Mouse (Mus musculus): ENCODE results near the gene Rtl6. TPM values are rescaled to one million over a fixed set of nuclear protein-coding genes. Genes with fewer than 3 reads are reported as not detected.

Gene Rtl6
- polyA plus RNA-seq, 1 experiment from 2014 or later: 9.8 TPM

DNA sequence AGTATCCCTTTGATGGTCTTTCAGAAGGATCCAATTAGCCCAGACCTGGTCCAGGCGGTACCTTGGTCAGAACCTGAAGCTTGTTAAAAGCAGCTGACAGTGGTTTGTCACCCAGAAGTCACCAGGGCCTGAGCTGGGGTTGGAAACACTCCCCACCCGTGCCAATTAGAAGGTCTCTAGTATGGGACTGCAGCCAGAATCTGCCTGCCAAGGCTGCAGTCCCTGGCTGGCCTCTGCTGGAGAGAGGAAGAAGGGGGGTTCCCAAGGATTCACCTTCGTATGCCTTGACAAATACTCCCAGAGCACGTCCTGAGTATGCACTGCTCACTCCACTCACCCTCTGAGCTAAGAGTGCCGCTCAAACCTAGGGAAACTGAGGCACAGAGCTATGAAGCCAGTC lies 34.6 kb upstream of the Rtl6 start:
- no peaks in the 10 kb centered on the region for H3K9me3 ChIP-seq (replicated peaks; ENCODE audit: control insufficient read depth, low read length)
- H3K4me3 ChIP-seq (replicated peaks; ENCODE audit: low read length): no peak overlapping the region
- H3K27me3 ChIP-seq (ENCODE audit: control insufficient read depth, insufficient read depth, low read length): no peaks in the 10 kb centered on the region
- H3K9ac ChIP-seq (ENCODE audit: low read length): no peak overlapping the region
- H3K27ac ChIP-seq (ENCODE audit: low read length): no peak overlapping the region
- peaks cover 4% of the 10 kb centered on the region; the same call in 1 of the 2 replicates for H3K4me1 ChIP-seq (ENCODE audit: control insufficient read depth, insufficient read depth, low read length)
- 72% methylated on average over 5 of the region's 5 CpGs for WGBS
- no peak overlapping the region for H3K4me2 ChIP-seq (ENCODE audit: low read depth, low read length)
- no peaks in the 10 kb centered on the region for H3K36me3 ChIP-seq (ENCODE audit: control insufficient read depth, insufficient read depth, low read length)
- no peak for ATAC-seq (ENCODE audit: insufficient read depth, low FRiP score)

DNA sequence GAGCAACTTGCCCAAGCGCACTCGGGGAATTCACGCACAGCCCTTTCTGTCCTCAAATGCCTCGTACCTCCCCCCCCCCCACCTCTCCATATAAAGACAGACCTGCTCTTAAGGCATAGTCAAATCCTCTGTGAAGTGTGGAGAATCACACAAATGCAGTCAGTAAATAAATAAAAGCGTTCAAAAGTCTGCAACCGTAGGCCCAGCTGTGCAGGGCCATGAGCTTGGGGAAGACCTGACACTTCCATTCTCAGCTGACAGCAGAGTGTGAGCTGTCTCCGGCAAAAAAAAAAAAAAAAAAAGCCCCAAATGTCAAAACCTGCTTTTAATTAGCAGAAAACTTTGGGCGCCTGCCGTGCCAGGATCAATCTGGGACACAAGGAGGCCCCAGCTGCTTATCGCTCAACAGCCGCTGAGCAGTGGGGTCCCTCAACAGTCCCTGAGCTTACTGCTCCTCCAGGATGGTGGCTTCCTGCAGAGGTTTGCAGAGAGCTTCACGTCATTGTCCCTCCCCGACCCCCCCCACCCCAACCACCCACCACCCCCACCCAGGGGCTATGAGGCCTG lies 34.0 kb upstream of the Rtl6 start:
- H3K9ac ChIP-seq (ENCODE audit: low read length): no peak overlapping the region
- no peaks in the 10 kb centered on the region for H3K9me3 ChIP-seq (replicated peaks; ENCODE audit: control insufficient read depth, low read length)
- no peak overlapping the region for H3K4me3 ChIP-seq (replicated peaks; ENCODE audit: low read length)
- no peaks in the 10 kb centered on the region for H3K27me3 ChIP-seq (ENCODE audit: control insufficient read depth, insufficient read depth, low read length)
- no peak overlapping the region for H3K27ac ChIP-seq (ENCODE audit: low read length)
- no peak overlapping the region for H3K4me2 ChIP-seq (ENCODE audit: low read depth, low read length)
- peaks cover 4% of the 10 kb centered on the region; the same call in 1 of the 2 replicates for H3K4me1 ChIP-seq (ENCODE audit: control insufficient read depth, insufficient read depth, low read length)
- no peak for ATAC-seq (ENCODE audit: insufficient read depth, low FRiP score)
- WGBS: 46% methylated on average over 13 of the region's 13 CpGs
- H3K36me3 ChIP-seq (ENCODE audit: control insufficient read depth, insufficient read depth, low read length): no peaks in the 10 kb centered on the region

- no peak overlapping the region for H3K27ac ChIP-seq (ENCODE audit: low read length)
- ATAC-seq (ENCODE audit: insufficient read depth, low FRiP score): no peak
- no peaks in the 10 kb centered on the region for H3K36me3 ChIP-seq (ENCODE audit: control insufficient read depth, insufficient read depth, low read length)
These were observed 30.8 kb upstream of the Rtl6 start for GRCm38 (mm10) chr15:84588371-84588821.

DNA sequence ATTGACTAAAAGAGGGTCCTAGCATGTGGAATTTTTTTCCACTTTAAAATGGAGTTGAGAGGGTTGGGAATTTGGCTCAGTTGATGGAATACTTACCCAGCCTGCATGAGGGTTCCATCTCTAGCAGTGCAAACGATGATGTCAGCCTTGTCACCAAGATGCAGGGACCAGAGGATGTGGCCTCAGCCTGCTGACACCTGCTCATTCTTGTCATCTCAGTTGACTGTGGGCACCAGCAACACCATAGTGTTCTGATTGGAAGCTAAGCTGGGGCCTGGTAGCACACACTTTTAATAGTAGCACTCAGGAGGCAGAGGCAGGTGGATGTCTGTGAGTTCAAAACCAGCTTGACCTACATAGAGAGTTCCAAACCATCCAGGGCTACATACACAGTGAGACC lies 21.0 kb upstream of the Rtl6 start:
- ATAC-seq (ENCODE audit: insufficient read depth, low FRiP score): no peak
- Histone ChIP-seq H3K36me3 (ENCODE audit: control insufficient read depth, insufficient read depth, low read length) (no peaks in the 10 kb centered on the region), H3K4me2 (ENCODE audit: low read depth, low read length) (no peak overlapping the region), H3K27me3 (ENCODE audit: control insufficient read depth, insufficient read depth, low read length) (no peaks in the 10 kb centered on the region), H3K9ac (ENCODE audit: low read length) (no peak overlapping the region), H3K9me3 (replicated peaks; ENCODE audit: control insufficient read depth, low read length) (no peaks in the 10 kb centered on the region), H3K4me1 (ENCODE audit: control insufficient read depth, insufficient read depth, low read length) (no peaks in the 10 kb centered on the region), H3K27ac (ENCODE audit: low read length) (no peak overlapping the region), H3K4me3 (replicated peaks; ENCODE audit: low read length) (no peak overlapping the region)
- WGBS: 64% methylated on average over 1 of the region's 1 CpGs

More at GRCm38 (mm10) chr15:84588371-84588821, 30.8 kb upstream of the Rtl6 start:
- WGBS: 48% methylated on average over 4 of the region's 4 CpGs
- Histone ChIP-seq H3K4me3 (replicated peaks; ENCODE audit: low read length) (no peak overlapping the region), H3K4me1 (ENCODE audit: control insufficient read depth, insufficient read depth, low read length) (peaks cover 4% of the 10 kb centered on the region; the same call in 1 of the 2 replicates), H3K4me2 (ENCODE audit: low read depth, low read length) (no peak overlapping the region), H3K9me3 (replicated peaks; ENCODE audit: control insufficient read depth, low read length) (no peaks in the 10 kb centered on the region), H3K27me3 (ENCODE audit: control insufficient read depth, insufficient read depth, low read length) (no peaks in the 10 kb centered on the region), H3K9ac (ENCODE audit: low read length) (no peak overlapping the region)

- 40% methylated on average over 4 of the region's 4 CpGs for WGBS
- Histone ChIP-seq H3K4me2 (ENCODE audit: low read depth, low read length) (no peak overlapping the region), H3K27me3 (ENCODE audit: control insufficient read depth, insufficient read depth, low read length) (no peaks in the 10 kb centered on the region), H3K9me3 (replicated peaks; ENCODE audit: control insufficient read depth, low read length) (no peaks in the 10 kb centered on the region), H3K4me1 (ENCODE audit: control insufficient read depth, insufficient read depth, low read length) (no peaks in the 10 kb centered on the region), H3K36me3 (ENCODE audit: control insufficient read depth, insufficient read depth, low read length) (no peaks in the 10 kb centered on the region), H3K27ac (ENCODE audit: low read length) (no peak overlapping the region), H3K9ac (ENCODE audit: low read length) (no peak overlapping the region), H3K4me3 (replicated peaks; ENCODE audit: low read length) (no peak overlapping the region)
- no peak for ATAC-seq (ENCODE audit: insufficient read depth, low FRiP score)
These were observed 19.4 kb upstream of the Rtl6 start for GRCm38 (mm10) chr15:84577019-84577418.

DNA sequence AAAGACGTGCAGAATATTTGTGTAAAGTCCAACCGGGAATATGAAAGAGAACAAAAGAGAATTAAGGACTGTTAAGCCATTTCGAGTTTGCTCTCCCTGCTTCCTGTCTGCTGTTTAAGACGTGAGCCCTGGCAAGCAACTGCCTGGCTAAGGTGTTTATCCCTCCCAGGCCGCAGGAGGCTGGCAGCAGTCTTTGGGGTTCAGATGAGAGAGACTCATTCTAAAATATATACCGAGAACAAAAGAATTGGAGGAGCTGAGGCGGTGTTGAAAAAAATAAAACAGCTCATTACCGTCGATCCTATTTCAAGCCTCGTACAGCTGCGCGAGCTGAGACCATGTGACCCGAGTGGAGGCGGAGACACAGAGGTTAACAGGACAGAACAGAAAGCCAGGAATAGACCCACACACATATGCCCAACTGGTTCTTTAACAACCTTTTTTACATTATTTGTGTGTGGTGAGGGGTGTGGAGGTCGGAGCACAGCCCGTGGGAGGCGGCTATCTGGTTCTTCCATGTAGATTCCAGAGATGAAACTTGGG lies 9.0 kb upstream of the Rtl6 start:
- no peak overlapping the region for H3K4me2 ChIP-seq (ENCODE audit: low read depth, low read length)
- no peak overlapping the region for H3K4me3 ChIP-seq (replicated peaks; ENCODE audit: low read length)
- H3K36me3 ChIP-seq (ENCODE audit: control insufficient read depth, insufficient read depth, low read length): no peaks in the 10 kb centered on the region
- peaks cover 6% of the 10 kb centered on the region; the same call in 1 of the 2 replicates for H3K9me3 ChIP-seq (replicated peaks; ENCODE audit: control insufficient read depth, low read length)
- 53% methylated on average over 17 of the region's 17 CpGs for WGBS
- H3K27me3 ChIP-seq (ENCODE audit: control insufficient read depth, insufficient read depth, low read length): no peaks in the 10 kb centered on the region
- no peaks in the 10 kb centered on the region for H3K4me1 ChIP-seq (ENCODE audit: control insufficient read depth, insufficient read depth, low read length)
- no peak overlapping the region for H3K27ac ChIP-seq (ENCODE audit: low read length)
- ATAC-seq (ENCODE audit: insufficient read depth, low FRiP score): no peak
- no peak overlapping the region for H3K9ac ChIP-seq (ENCODE audit: low read length)

- H3K9ac ChIP-seq (ENCODE audit: low read length): no peak overlapping the region
- 0 out of 2 replicates have a peak, but pooled peaks cover 5% of the 10 kb centered on the region for H3K36me3 ChIP-seq (ENCODE audit: control insufficient read depth, insufficient read depth, low read length)
- no peak overlapping the region for H3K4me3 ChIP-seq (replicated peaks; ENCODE audit: low read length)
- H3K4me1 ChIP-seq (ENCODE audit: control insufficient read depth, insufficient read depth, low read length): no peaks in the 10 kb centered on the region
- 71% methylated on average over 2 of the region's 2 CpGs for WGBS
- H3K27ac ChIP-seq (ENCODE audit: low read length): no peak overlapping the region
- no peaks in the 10 kb centered on the region for H3K27me3 ChIP-seq (ENCODE audit: control insufficient read depth, insufficient read depth, low read length)
- H3K9me3 ChIP-seq (replicated peaks; ENCODE audit: control insufficient read depth, low read length): peaks cover 9% of the 10 kb centered on the region; the same call in 1 of the 2 replicates
- H3K4me2 ChIP-seq (ENCODE audit: low read depth, low read length): no peak overlapping the region
- ATAC-seq (ENCODE audit: insufficient read depth, low FRiP score): no peak
These were observed 3.9 kb upstream of the Rtl6 start for GRCm38 (mm10) chr15:84561501-84561900.

DNA sequence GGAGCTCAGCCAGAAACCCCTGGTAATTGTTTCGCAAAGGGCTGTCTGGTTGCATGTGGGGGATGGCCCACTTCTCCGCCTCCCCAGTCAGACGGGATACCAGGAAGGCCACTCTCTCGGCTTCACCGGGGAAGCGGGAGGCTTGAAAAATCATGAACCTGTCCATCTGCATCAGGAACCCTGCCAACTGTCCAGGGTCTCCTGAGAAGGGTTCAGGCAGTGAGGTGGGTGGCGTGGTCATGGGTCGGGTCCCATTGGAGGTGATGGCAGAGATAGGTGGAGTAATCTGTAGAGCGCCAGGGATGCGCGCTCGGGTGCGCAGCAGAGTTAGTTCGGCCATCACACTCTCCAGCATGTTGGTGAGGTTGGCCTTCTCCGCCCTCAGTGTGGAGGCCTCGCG lies 949 bp downstream of the Rtl6 start:
- H3K36me3 ChIP-seq (ENCODE audit: control insufficient read depth, insufficient read depth, low read length): 0 out of 2 replicates have a peak, but pooled peaks cover 7% of the 10 kb centered on the region
- no peak overlapping the region for H3K4me3 ChIP-seq (replicated peaks; ENCODE audit: low read length)
- no peaks in the 10 kb centered on the region for H3K27me3 ChIP-seq (ENCODE audit: control insufficient read depth, insufficient read depth, low read length)
- peak overlapping the region; percentile 84; the same call in 1 of the 2 replicates for H3K4me2 ChIP-seq (ENCODE audit: low read depth, low read length)
- no peaks in the 10 kb centered on the region for H3K4me1 ChIP-seq (ENCODE audit: control insufficient read depth, insufficient read depth, low read length)
- no peak overlapping the region for H3K27ac ChIP-seq (ENCODE audit: low read length)
- WGBS: 96% methylated on average over 17 of the region's 17 CpGs
- H3K9ac ChIP-seq (ENCODE audit: low read length): no peak overlapping the region
- H3K9me3 ChIP-seq (replicated peaks; ENCODE audit: control insufficient read depth, low read length): 0 out of 2 replicates have a peak, but pooled peaks cover 8% of the 10 kb centered on the region
- no peak for ATAC-seq (ENCODE audit: insufficient read depth, low FRiP score)

GRCm38 (mm10) chr15:84551065-84551464 lies 6.6 kb downstream of the Rtl6 start:
- Histone ChIP-seq H3K4me1 (ENCODE audit: control insufficient read depth, insufficient read depth, low read length) (no peaks in the 10 kb centered on the region), H3K4me2 (ENCODE audit: low read depth, low read length) (no peak overlapping the region), H3K9me3 (replicated peaks; ENCODE audit: control insufficient read depth, low read length) (0 out of 2 replicates have a peak, but pooled peaks cover under 1% of the 10 kb centered on the region), H3K9ac (ENCODE audit: low read length) (no peak overlapping the region), H3K4me3 (replicated peaks; ENCODE audit: low read length) (no peak overlapping the region), H3K27ac (ENCODE audit: low read length) (no peak overlapping the region), H3K36me3 (ENCODE audit: control insufficient read depth, insufficient read depth, low read length) (no peaks in the 10 kb centered on the region), H3K27me3 (ENCODE audit: control insufficient read depth, insufficient read depth, low read length) (no peaks in the 10 kb centered on the region)
- ATAC-seq (ENCODE audit: insufficient read depth, low FRiP score): no peak
- WGBS: 65% methylated on average over 4 of the region's 4 CpGs
